Mouse (Mus musculus): ENCODE measurements around the gene Clk1. TPM values are rescaled to one million over a fixed set of nuclear protein-coding genes. Genes with fewer than 3 reads are reported as not detected.
A peak's percentile ranks its signal among the peaks of the same experiment; 100 is the strongest.

The Clk1 gene
- polyA plus RNA-seq, 1 experiment from 2014 or later = 146 TPM

GRCm38 (mm10) chr1:58396179-58396578 is 27.7 kb downstream of the Clk1 start:
- H3K9ac ChIP-seq (ENCODE audit: low read length) = no peak overlapping the region
- H3K36me3 ChIP-seq (ENCODE audit: control insufficient read depth, insufficient read depth, low read length) = peaks cover 23% of the 10 kb centered on the region
- H3K4me1 ChIP-seq (ENCODE audit: control insufficient read depth, insufficient read depth, low read length) = peaks cover 11% of the 10 kb centered on the region; the same call in 1 of the 2 replicates
- DNase-seq (ENCODE audit: low spot score) = no peak
- no peak overlapping the region for H3K27ac ChIP-seq (ENCODE audit: low read depth, low read length)
- no peak overlapping the region for H3K4me3 ChIP-seq (ENCODE audit: low read depth, low read length)
- 100% methylated on average over 1 of the region's 1 CpGs for WGBS
- ATAC-seq (ENCODE audit: insufficient read depth, low FRiP score, low TSS enrichment) = no peak
- H3K4me2 ChIP-seq (ENCODE audit: low read depth) = no peak overlapping the region
- no peaks in the 10 kb centered on the region for H3K27me3 ChIP-seq (ENCODE audit: control insufficient read depth, insufficient read depth, low read length)
- no peaks in the 10 kb centered on the region for H3K9me3 ChIP-seq (ENCODE audit: control insufficient read depth, low read length)

GRCm38 (mm10) chr1:58395341-58395740 is 28.5 kb downstream of the Clk1 start:
- WGBS = 97% methylated on average over 3 of the region's 3 CpGs
- peaks cover 11% of the 10 kb centered on the region; the same call in 1 of the 2 replicates for H3K4me1 ChIP-seq (ENCODE audit: control insufficient read depth, insufficient read depth, low read length)
- no peak for ATAC-seq (ENCODE audit: insufficient read depth, low FRiP score, low TSS enrichment)
- no peak for DNase-seq (ENCODE audit: low spot score)
- H3K27me3 ChIP-seq (ENCODE audit: control insufficient read depth, insufficient read depth, low read length) = no peaks in the 10 kb centered on the region
- H3K36me3 ChIP-seq (ENCODE audit: control insufficient read depth, insufficient read depth, low read length) = peaks cover 20% of the 10 kb centered on the region
- H3K9me3 ChIP-seq (ENCODE audit: control insufficient read depth, low read length) = no peaks in the 10 kb centered on the region
- H3K4me2 ChIP-seq (ENCODE audit: low read depth) = no peak overlapping the region
- H3K27ac ChIP-seq (ENCODE audit: low read depth, low read length) = no peak overlapping the region
- H3K4me3 ChIP-seq (ENCODE audit: low read depth, low read length) = no peak overlapping the region
- no peak overlapping the region for H3K9ac ChIP-seq (ENCODE audit: low read length)

- peaks cover 11% of the 10 kb centered on the region; the same call in 1 of the 2 replicates for H3K4me1 ChIP-seq (ENCODE audit: control insufficient read depth, insufficient read depth, low read length)
- peak overlapping the region; percentile 99 for H3K27ac ChIP-seq (ENCODE audit: low read depth, low read length)
- peak; percentile 65 for ATAC-seq (ENCODE audit: insufficient read depth, low FRiP score, low TSS enrichment)
- peaks cover 15% of the 10 kb centered on the region for H3K36me3 ChIP-seq (ENCODE audit: control insufficient read depth, insufficient read depth, low read length)
- peak overlapping the region; percentile 97 for H3K9ac ChIP-seq (ENCODE audit: low read length)
- H3K4me3 ChIP-seq (ENCODE audit: low read depth, low read length) = peak overlapping the region; percentile 98
- H3K4me2 ChIP-seq (ENCODE audit: low read depth) = peak overlapping the region; percentile 75
- H3K27me3 ChIP-seq (ENCODE audit: control insufficient read depth, insufficient read depth, low read length) = no peaks in the 10 kb centered on the region
- under 1% methylated on average over 82 of the region's 90 CpGs for WGBS
- peak; percentile 46 for DNase-seq (ENCODE audit: low spot score)
- H3K9me3 ChIP-seq (ENCODE audit: control insufficient read depth, low read length) = no peaks in the 10 kb centered on the region
Measured at GRCm38 (mm10) chr1:58393284-58394195, 30.3 kb downstream of the Clk1 start.

GRCm38 (mm10) chr1:58392652-58393283 is 31.1 kb downstream of the Clk1 start, which contains the start of gene Bzw1:
Gene Bzw1, plus strand, starts transcription at chr1:58392898.
- Histone ChIP-seq H3K4me2 (ENCODE audit: low read depth) (peak within 1 kb of the TSS; percentile 75), H3K4me1 (ENCODE audit: control insufficient read depth, insufficient read depth, low read length) (peaks cover 11% of the 10 kb centered on the region; the same call in 1 of the 2 replicates), H3K9me3 (ENCODE audit: control insufficient read depth, low read length) (no peaks in the 10 kb centered on the region), H3K9ac (ENCODE audit: low read length) (peak within 1 kb of the TSS; percentile 97), H3K4me3 (ENCODE audit: low read depth, low read length) (peak within 1 kb of the TSS; percentile 98), H3K27me3 (ENCODE audit: control insufficient read depth, insufficient read depth, low read length) (no peaks in the 10 kb centered on the region), H3K36me3 (ENCODE audit: control insufficient read depth, insufficient read depth, low read length) (peaks cover 13% of the 10 kb centered on the region), H3K27ac (ENCODE audit: low read depth, low read length) (peak within 1 kb of the TSS; percentile 99)
- DNase-seq (ENCODE audit: low spot score) (peak; percentile 94), ATAC-seq (ENCODE audit: insufficient read depth, low FRiP score, low TSS enrichment) (peak; percentile 97)
- WGBS = under 1% methylated on average over 41 of the region's 61 CpGs

- Histone ChIP-seq H3K4me2 (ENCODE audit: low read depth) (peak overlapping the region; percentile 61), H3K9me3 (ENCODE audit: control insufficient read depth, low read length) (no peaks in the 10 kb centered on the region), H3K9ac (ENCODE audit: low read length) (peak overlapping the region; percentile 97), H3K4me3 (ENCODE audit: low read depth, low read length) (peak overlapping the region; percentile 98), H3K4me1 (ENCODE audit: control insufficient read depth, insufficient read depth, low read length) (peaks cover 11% of the 10 kb centered on the region; the same call in 1 of the 2 replicates), H3K36me3 (ENCODE audit: control insufficient read depth, insufficient read depth, low read length) (peaks cover 11% of the 10 kb centered on the region), H3K27ac (ENCODE audit: low read depth, low read length) (peak overlapping the region; percentile 99), H3K27me3 (ENCODE audit: control insufficient read depth, insufficient read depth, low read length) (no peaks in the 10 kb centered on the region)
- peak; percentile 58 for DNase-seq (ENCODE audit: low spot score)
- WGBS = 2% methylated on average over 16 of the region's 16 CpGs
- ATAC-seq (ENCODE audit: insufficient read depth, low FRiP score, low TSS enrichment) = peak; percentile 2; the same call in 1 of the 2 replicates
Measured at GRCm38 (mm10) chr1:58392268-58392651, 31.6 kb downstream of the Clk1 start.

- Histone ChIP-seq H3K36me3 (ENCODE audit: control insufficient read depth, insufficient read depth, low read length) (peaks cover 10% of the 10 kb centered on the region; the same call in 1 of the 2 replicates), H3K4me3 (ENCODE audit: low read depth, low read length) (peak overlapping the region; percentile 98), H3K4me1 (ENCODE audit: control insufficient read depth, insufficient read depth, low read length) (peaks cover 11% of the 10 kb centered on the region; the same call in 1 of the 2 replicates), H3K27me3 (ENCODE audit: control insufficient read depth, insufficient read depth, low read length) (no peaks in the 10 kb centered on the region), H3K9ac (ENCODE audit: low read length) (peak overlapping the region; percentile 97), H3K27ac (ENCODE audit: low read depth, low read length) (peak overlapping the region; percentile 99; the same call in 1 of the 2 replicates), H3K9me3 (ENCODE audit: control insufficient read depth, low read length) (no peaks in the 10 kb centered on the region), H3K4me2 (ENCODE audit: low read depth) (peak overlapping the region; percentile 61)
- DNase-seq (ENCODE audit: low spot score) (no peak), ATAC-seq (ENCODE audit: insufficient read depth, low FRiP score, low TSS enrichment) (no peak)
- 45% methylated on average over 19 of the region's 19 CpGs for WGBS
Measured at GRCm38 (mm10) chr1:58391421-58392267, 32.2 kb downstream of the Clk1 start.

GRCm38 (mm10) chr1:58382586-58383281 is 41.1 kb downstream of the Clk1 start:
- Histone ChIP-seq H3K9me3 (ENCODE audit: control insufficient read depth, low read length) (no peaks in the 10 kb centered on the region), H3K36me3 (ENCODE audit: control insufficient read depth, insufficient read depth, low read length) (no peaks in the 10 kb centered on the region), H3K4me2 (ENCODE audit: low read depth) (no peak overlapping the region), H3K4me3 (ENCODE audit: low read depth, low read length) (no peak overlapping the region), H3K27ac (ENCODE audit: low read depth, low read length) (no peak overlapping the region), H3K4me1 (ENCODE audit: control insufficient read depth, insufficient read depth, low read length) (no peaks in the 10 kb centered on the region), H3K9ac (ENCODE audit: low read length) (no peak overlapping the region), H3K27me3 (ENCODE audit: control insufficient read depth, insufficient read depth, low read length) (no peaks in the 10 kb centered on the region)
- 78% methylated on average over 5 of the region's 5 CpGs for whole genome bisulfite sequencing
- DNase-seq (ENCODE audit: low spot score) (no peak), ATAC-seq (ENCODE audit: insufficient read depth, low FRiP score, low TSS enrichment) (no peak)

All from neural tube, embryonic 11.5 days (tissue).